In the genomic region with DNA sequence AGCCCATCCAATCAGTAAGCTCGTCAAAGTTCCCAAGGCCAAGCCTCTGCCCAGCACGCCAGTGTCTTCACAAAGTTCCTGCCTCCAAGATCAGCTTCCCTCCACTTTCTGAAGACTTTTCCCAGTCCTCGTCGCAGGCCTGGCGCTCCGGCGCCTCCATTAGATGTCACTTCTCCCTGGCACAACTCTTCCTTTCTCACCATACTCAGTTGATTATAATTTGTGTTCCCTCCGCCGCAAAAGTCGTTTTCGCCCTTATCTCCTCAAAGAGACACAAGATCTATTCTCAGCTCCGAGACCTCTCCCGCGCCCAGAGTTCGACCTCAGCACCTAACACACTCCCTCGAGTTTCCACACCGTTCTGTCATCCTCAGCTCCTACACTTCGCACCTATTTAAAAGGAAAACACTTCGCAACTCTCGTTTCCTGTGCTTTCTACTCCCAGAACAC, we compare ENCODE assay signal across 7 mouse cellular contexts. TPM values are rescaled to one million over a fixed set of nuclear protein-coding genes. Genes with fewer than 3 reads are reported as not detected.
DNase-seq lines count a peak whose midpoint lies in the region; ATAC-seq and TF ChIP-seq lines count a peak whose summit lies in the region.

No protein-coding gene starts in this region.

- WGBS in neural tube, embryonic 11.5 days: 1% methylated on average over 20 of the region's 20 CpGs
- WGBS in forebrain, embryonic 15.5 days: 2% methylated on average over 20 of the region's 20 CpGs
- under 1% methylated on average over 20 of the region's 20 CpGs for WGBS in midbrain, embryonic 13.5 days

- ATAC-seq in neural tube, embryonic 11.5 days (ENCODE audit: insufficient read depth, low FRiP score, low TSS enrichment): no peak
- no peak for ATAC-seq in forebrain, embryonic 15.5 days (replicated peaks)
- no peak for ATAC-seq in midbrain, embryonic 13.5 days

- TF ChIP-seq POLR2A in bone marrow macrophage, adult 2 months (IDR thresholded peaks at IDR 0.05; ENCODE audit: borderline replicate concordance, low read depth, low read length): no peak

- peak overlapping the region; percentile 88 for H3K9ac ChIP-seq in neural tube, embryonic 11.5 days (ENCODE audit: low read length)
- peak overlapping the region; percentile 89 for H3K9ac ChIP-seq in forebrain, embryonic 15.5 days (replicated peaks)
- peak overlapping the region; percentile 97 for H3K9ac ChIP-seq in midbrain, embryonic 13.5 days (replicated peaks)

- H3K4me1 ChIP-seq in neural tube, embryonic 11.5 days (ENCODE audit: control insufficient read depth, insufficient read depth, low read length): peaks cover 15% of the 10 kb centered on the region
- H3K4me1 ChIP-seq in bone marrow macrophage, adult 2 months (ENCODE audit: control insufficient read depth, insufficient read depth, low read length): peaks cover 22% of the 10 kb centered on the region
- H3K4me1 ChIP-seq in forebrain, embryonic 15.5 days: peaks cover 31% of the 10 kb centered on the region
- H3K4me1 ChIP-seq in midbrain, embryonic 13.5 days (replicated peaks): peaks cover 32% of the 10 kb centered on the region

- no peaks in the 10 kb centered on the region for H3K27me3 ChIP-seq in neural tube, embryonic 11.5 days (ENCODE audit: control insufficient read depth, insufficient read depth, low read length)
- H3K27me3 ChIP-seq in forebrain, embryonic 15.5 days: no peaks in the 10 kb centered on the region
- no peaks in the 10 kb centered on the region for H3K27me3 ChIP-seq in midbrain, embryonic 13.5 days

- TF ChIP-seq CTCF in bone marrow macrophage, adult 2 months (IDR thresholded peaks at IDR 0.05; ENCODE audit: low read depth, low read length): no peak

- 0 out of 2 replicates have a peak overlapping the region, but pooled peaks have one; percentile 69 for H3K27ac ChIP-seq in neural tube, embryonic 11.5 days (ENCODE audit: low read depth, low read length)
- H3K27ac ChIP-seq in bone marrow macrophage, adult 2 months (ENCODE audit: insufficient read depth, low read depth, low read length): peak overlapping the region; percentile 68
- peak overlapping the region; percentile 68 for H3K27ac ChIP-seq in forebrain, embryonic 15.5 days (replicated peaks)
- peak overlapping the region; percentile 87 for H3K27ac ChIP-seq in midbrain, embryonic 13.5 days

- no peak for DNase-seq in neural tube, embryonic 11.5 days (ENCODE audit: low spot score)
- DNase-seq in neural tube, embryonic 10.5 days (ENCODE audit: extremely low spot score, low spot score): no peak
- DNase-seq in kidney, postnatal 25 days: peak; percentile 27 to 55
- DNase-seq in yolk sac, embryonic 10.5 days (ENCODE audit: low spot score): peak; percentile 49

- H3K4me3 ChIP-seq in neural tube, embryonic 11.5 days (ENCODE audit: low read depth, low read length): peak overlapping the region; percentile 92
- peak overlapping the region; percentile 95 for H3K4me3 ChIP-seq in bone marrow macrophage, adult 2 months (ENCODE audit: insufficient read depth, low read length)
- peak overlapping the region; percentile 82 for H3K4me3 ChIP-seq in forebrain, embryonic 15.5 days
- peak overlapping the region; percentile 100 for H3K4me3 ChIP-seq in midbrain, embryonic 13.5 days (replicated peaks)

- no peaks in the 10 kb centered on the region for H3K9me3 ChIP-seq in neural tube, embryonic 11.5 days (ENCODE audit: control insufficient read depth, low read length)
- no peaks in the 10 kb centered on the region for H3K9me3 ChIP-seq in forebrain, embryonic 15.5 days
- H3K9me3 ChIP-seq in midbrain, embryonic 13.5 days: no peaks in the 10 kb centered on the region

- no peaks in the 10 kb centered on the region for H3K36me3 ChIP-seq in neural tube, embryonic 11.5 days (ENCODE audit: control insufficient read depth, insufficient read depth, low read length)
- H3K36me3 ChIP-seq in forebrain, embryonic 15.5 days: no peaks in the 10 kb centered on the region
- no peaks in the 10 kb centered on the region for H3K36me3 ChIP-seq in midbrain, embryonic 13.5 days

- peak overlapping the region; percentile 96 for H3K4me2 ChIP-seq in neural tube, embryonic 11.5 days (ENCODE audit: low read depth)
- peak overlapping the region; percentile 83 for H3K4me2 ChIP-seq in forebrain, embryonic 15.5 days (replicated peaks)
- peak overlapping the region; percentile 86 for H3K4me2 ChIP-seq in midbrain, embryonic 13.5 days (replicated peaks)

RNA-seq across cellular contexts. Expression of a gene that starts 0.9 kb away (rescaled TPM):
- 12.6 and 14.1 TPM in 2 replicates for polyA plus RNA-seq in neural tube, embryonic 11.5 days (2014; fragmentation: Nextera tagmentation; extraction: Ambion mirVana)
- polyA plus RNA-seq in bone marrow macrophage, adult 2 months (2012; ENCODE audit: insufficient read depth, insufficient read length, missing spikeins): 75.8 and 81.8 TPM in 2 replicates
- 10.6 and 10.8 TPM in 2 replicates for polyA plus RNA-seq in forebrain, embryonic 15.5 days (2015; fragmentation: Nextera tagmentation; extraction: Ambion mirVana)
- polyA plus RNA-seq in midbrain, embryonic 13.5 days (2015; fragmentation: Nextera tagmentation; extraction: Ambion mirVana): 9.6 and 9.7 TPM in 2 replicates

RNA-seq across cellular contexts. Expression of a gene that starts 18.4 kb away (rescaled TPM):
- 350 and 368 TPM in 2 replicates for polyA plus RNA-seq in neural tube, embryonic 11.5 days (2014; fragmentation: Nextera tagmentation; extraction: Ambion mirVana)
- 105 and 113 TPM in 2 replicates for polyA plus RNA-seq in bone marrow macrophage, adult 2 months (2012; ENCODE audit: insufficient read depth, insufficient read length, missing spikeins)
- 299 and 322 TPM in 2 replicates for polyA plus RNA-seq in forebrain, embryonic 15.5 days (2015; fragmentation: Nextera tagmentation; extraction: Ambion mirVana)
- polyA plus RNA-seq in midbrain, embryonic 13.5 days (2015; fragmentation: Nextera tagmentation; extraction: Ambion mirVana): 304 and 309 TPM in 2 replicates

RNA-seq across cellular contexts. Expression of a gene that starts 36.7 kb away (rescaled TPM):
- polyA plus RNA-seq in neural tube, embryonic 11.5 days (2014; fragmentation: Nextera tagmentation; extraction: Ambion mirVana): 7.6 and 7.8 TPM in 2 replicates
- polyA plus RNA-seq in bone marrow macrophage, adult 2 months (2012; ENCODE audit: insufficient read depth, insufficient read length, missing spikeins): 7.5 TPM in 2 replicates
- 5.2 and 5.3 TPM in 2 replicates for polyA plus RNA-seq in forebrain, embryonic 15.5 days (2015; fragmentation: Nextera tagmentation; extraction: Ambion mirVana)
- 6.6 and 7.3 TPM in 2 replicates for polyA plus RNA-seq in midbrain, embryonic 13.5 days (2015; fragmentation: Nextera tagmentation; extraction: Ambion mirVana)

Comparison
In these comparisons a context has a peak if more than half of its experiments do, and no peak if none do; other contexts are left out.
1. DNase-seq: peak in kidney, postnatal 25 days (2 of 2) and yolk sac, embryonic 10.5 days (single experiment); none in neural tube, embryonic 11.5 days (single experiment) and neural tube, embryonic 10.5 days (single experiment).
2. Peak in every context shown above with its lines, with median percentiles within 50 percentile points of each other: H3K27ac ChIP-seq, H3K4me2 ChIP-seq, H3K4me3 ChIP-seq and H3K9ac ChIP-seq.